Mouse (Mus musculus) spleen, adult 2 months (tissue): ENCODE data around the gene Nptx1.

Experiments used
- CTCF ChIP-seq: fragments of 200-500 bp; IDR thresholded peaks from 2 replicates; pipeline ENCODE4 v1.5.1; 2011; ENCODE audit warnings: mild to moderate bottlenecking, inconsistent platforms; ENCODE audit not compliant: insufficient read depth, insufficient read length, insufficient replicate concordance; ENCODE audit errors: extremely low read depth
- POLR2A ChIP-seq: fragments of 200-500 bp; IDR thresholded peaks from 2 replicates; pipeline ENCODE4 v1.6.1; 2011; ENCODE audit warnings: low read depth, low read length, inconsistent platforms

DNA sequence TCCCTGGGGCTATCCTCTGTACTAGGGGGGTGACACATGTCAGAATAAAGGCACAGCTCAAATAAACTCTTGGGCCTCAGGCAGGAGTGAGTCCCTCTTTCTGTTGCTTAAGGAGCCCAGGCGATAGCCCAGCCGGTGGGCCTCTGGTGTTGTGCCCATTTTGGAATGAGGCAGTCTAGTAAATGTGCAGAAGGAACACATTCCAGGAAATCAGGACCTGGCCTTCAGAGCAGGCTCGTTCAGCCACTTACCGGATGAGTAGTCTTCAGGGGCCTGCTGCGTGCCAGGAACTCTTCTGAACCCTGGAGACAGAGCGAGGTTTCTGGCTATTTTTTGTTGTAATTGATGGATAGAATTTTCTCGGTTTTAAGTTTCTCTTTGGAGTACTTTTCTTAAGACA is 7.2 kb upstream of the Nptx1 start:
- TF ChIP-seq CTCF (no peak), POLR2A (no peak)
